Comparison of ENCODE assay signal across 16 mouse cellular contexts in genomic region chr7:136942414-136942813, GRCm38 (mm10).
"Had no signal": no experiment of that assay in that cellular context is flagged by ENCODE, and none has a peak within 500 bp of the region (broad histone marks: within the 10 kb centered on the region; RNA-seq: fewer than 3 reads in every experiment).

No protein-coding gene starts in this region.

- H3K4me1 ChIP-seq: midbrain, embryonic 10.5 days; midbrain, embryonic 12.5 days; neural tube, embryonic 13.5 days; stomach, embryonic 15.5 days had no signal

- H3K27me3 ChIP-seq: neural tube, embryonic 15.5 days; stomach, embryonic 15.5 days had no signal

- H3K27ac ChIP-seq: midbrain, embryonic 10.5 days; midbrain, embryonic 12.5 days; neural tube, embryonic 13.5 days; neural tube, embryonic 15.5 days; stomach, embryonic 15.5 days had no signal

- DNase-seq: lung, adult 18-20 months; lung, embryonic 14.5 days; lung, postnatal 10 days; lung, postnatal 4 days; midbrain, embryonic 14.5 days; right cerebral cortex, postnatal 14 days; thymus, adult 2 months; thymus, postnatal 25 days; thymus, postnatal 4 days had no signal

- H3K4me2 ChIP-seq: lung, embryonic 14.5 days; midbrain, embryonic 12.5 days; neural tube, embryonic 13.5 days; neural tube, embryonic 15.5 days; stomach, embryonic 15.5 days had no signal

- H3K9me3 ChIP-seq: midbrain, embryonic 10.5 days; midbrain, embryonic 12.5 days; neural tube, embryonic 13.5 days; neural tube, embryonic 15.5 days; stomach, embryonic 15.5 days had no signal

- H3K36me3 ChIP-seq: midbrain, embryonic 10.5 days; midbrain, embryonic 12.5 days; neural tube, embryonic 13.5 days; neural tube, embryonic 15.5 days; stomach, embryonic 15.5 days had no signal

- ATAC-seq: midbrain, embryonic 16.5 days had no signal

- H3K4me3 ChIP-seq: midbrain, embryonic 10.5 days; midbrain, embryonic 12.5 days; myocyte; neural tube, embryonic 13.5 days; neural tube, embryonic 15.5 days; stomach, embryonic 15.5 days had no signal

- H3K9ac ChIP-seq: lung, embryonic 14.5 days; midbrain, embryonic 12.5 days; neural tube, embryonic 13.5 days; neural tube, embryonic 15.5 days; stomach, embryonic 15.5 days had no signal
